20 mouse cellular contexts compared by ENCODE assay signal in genomic region chr16:4383473-4384038, GRCm38 (mm10). TPM values are rescaled to one million over a fixed set of nuclear protein-coding genes. Genes with fewer than 3 reads are reported as not detected.
A peak's percentile ranks its signal among the peaks of the same experiment; 100 is the strongest.
DNase-seq lines count a peak whose midpoint lies in the region; ATAC-seq and TF ChIP-seq lines count a peak whose summit lies in the region.
"Had no signal": no experiment of that assay in that cellular context is flagged by ENCODE, and none has a peak within 500 bp of the region (broad histone marks: within the 10 kb centered on the region; RNA-seq: fewer than 3 reads in every experiment).

No protein-coding gene starts in this region.

- H3K4me1 ChIP-seq in megakaryocyte, embryonic 14.5 days = peaks cover 86% of the 10 kb centered on the region
- H3K4me1 ChIP-seq: hindbrain, embryonic 12.5 days; limb, embryonic 10.5 days; midbrain, embryonic 15.5 days had no signal

- peak overlapping the region; percentile 32; the same call in 1 of the 2 replicates for H3K27ac ChIP-seq in left cerebral cortex, adult 2 months
- H3K27ac ChIP-seq: heart, embryonic 15.5 days; hindbrain, embryonic 12.5 days; limb, embryonic 10.5 days; liver, embryonic 13.5 days; midbrain, embryonic 15.5 days had no signal

- no peak for TF ChIP-seq CTCF in left cerebral cortex, adult 2 months (IDR thresholded peaks at IDR 0.05)

- no peaks in the 10 kb centered on the region for H3K9me3 ChIP-seq in megakaryocyte, embryonic 14.5 days
- H3K9me3 ChIP-seq: heart, embryonic 15.5 days; hindbrain, embryonic 12.5 days; limb, embryonic 10.5 days; liver, embryonic 13.5 days; midbrain, embryonic 15.5 days had no signal

- no peaks in the 10 kb centered on the region for H3K27me3 ChIP-seq in megakaryocyte, embryonic 14.5 days (replicated peaks)
- H3K27me3 ChIP-seq: CH12.LX; heart, embryonic 15.5 days; hindbrain, embryonic 12.5 days; liver, embryonic 13.5 days; midbrain, embryonic 15.5 days had no signal

- peaks cover 34% of the 10 kb centered on the region for H3K36me3 ChIP-seq in megakaryocyte, embryonic 14.5 days (replicated peaks; ENCODE audit: low read length)
- H3K36me3 ChIP-seq: heart, embryonic 15.5 days; hindbrain, embryonic 12.5 days; limb, embryonic 10.5 days; liver, embryonic 13.5 days; midbrain, embryonic 15.5 days had no signal

- intact Hi-C loops in heart, postnatal 36 days (cut with DNase I) = no loop called here
- intact Hi-C loops in left cerebral cortex, adult 2 months (cut with DNase I) = no loop called here

- peak; percentile 91 for DNase-seq in heart, adult 11 months
- DNase-seq in heart, postnatal 36 days = no peak
- DNase-seq in left cerebral cortex, adult 2 months (ENCODE audit: extremely low spot score in 1 of 2, low spot score in 2 of 2) = no peak
- DNase-seq in left cerebral cortex, adult 11 months (ENCODE audit: low spot score) = no peak
- no peak for DNase-seq in natural killer cell, adult 2 months (ENCODE audit: low spot score in 2 of 2)
- DNase-seq: adrenal gland, postnatal 14 days; cerebellum, adult 18-20 months; cerebellum, postnatal 25 days; embryo, embryonic 11 days; kidney, adult 8-10 months; kidney, postnatal 14 days; liver, embryonic 13.5 days had no signal

- no peak overlapping the region for H3K4me3 ChIP-seq in left cerebral cortex, adult 2 months
- peak overlapping the region; percentile 86 for H3K4me3 ChIP-seq in megakaryocyte, embryonic 14.5 days (replicated peaks)
- H3K4me3 ChIP-seq: heart, embryonic 15.5 days; hindbrain, embryonic 12.5 days; limb, embryonic 10.5 days; liver, embryonic 13.5 days; midbrain, embryonic 15.5 days had no signal

- no peak for ATAC-seq in megakaryocyte, adult 5-6 weeks (ENCODE audit: poor library complexity, severe bottlenecking)
- ATAC-seq: forebrain, embryonic 16.5 days; midbrain, embryonic 15.5 days had no signal

RNA-seq across cellular contexts. Expression of gene Adcy9, which starts 36.7 kb away (rescaled TPM):
- total RNA-seq in heart, postnatal 36 days (2021) = 10 to 100 TPM; 25.5 to 25.7 TPM
- total RNA-seq in left cerebral cortex, adult 2 months (2021) = 10 to 100 TPM; 73.3 to 80.4 TPM
- 1.9 and 3.5 TPM in 2 replicates for polyA plus RNA-seq in megakaryocyte, embryonic 14.5 days (2012; ENCODE audit: insufficient read depth, low replicate concordance)
- total RNA-seq in megakaryocyte, adult 5-6 weeks (2015) = 2.1 and 3.0 TPM in 2 replicates
- 2.3 and 3.8 TPM in 2 replicates for total RNA-seq in megakaryocyte, adult 5-6 weeks (2017)

Comparison
In these comparisons a context has a peak if more than half of its experiments do, and no peak if none do; other contexts are left out.
1. RNA of gene Adcy9, which starts 36.7 kb away (total RNA-seq): 73.3 to 80.4 TPM in left cerebral cortex, adult 2 months and 25.5 to 25.7 TPM in heart, postnatal 36 days; 2.1 to 3.8 TPM in megakaryocyte, adult 5-6 weeks; every median in the first group is over 4 times any median in the second.